Mouse (Mus musculus) limb, embryonic 12.5 days (tissue): ENCODE measurements around the gene Cd96. TPM values are rescaled to one million over a fixed set of nuclear protein-coding genes. Genes with fewer than 3 reads are reported as not detected.
"Not testable (repeated sequence)": the region's sequence is repeated elsewhere in the genome, so short reads cannot be mapped to it uniquely, and the experiment has no call there.

Source experiments
- ATAC-seq: fragments of 200-750 bp; cut with Nextera tagmentation; 2 replicates; pipeline ENCODE4 v1.8.0; 2017; ENCODE audit warnings: low read depth, moderate TSS enrichment; ENCODE audit not compliant: insufficient number of reproducible peaks, insufficient read depth, low FRiP score, low TSS enrichment
- H3K27ac ChIP-seq: fragments of 300-500 bp; sonication (generic); 2 replicates; pipeline ENCODE4 v1.5.1; 2016; ENCODE audit warnings: mild to moderate bottlenecking, moderate library complexity
- H3K27me3 ChIP-seq: fragments of 300-500 bp; sonication (generic); 2 replicates; pipeline ENCODE4 v1.6.1; 2016; ENCODE audit warnings: mild to moderate bottlenecking, moderate library complexity
- H3K36me3 ChIP-seq: fragments of 300-500 bp; sonication (generic); 2 replicates; pipeline ENCODE4 v1.6.1; 2016; ENCODE audit warnings: mild to moderate bottlenecking, moderate library complexity
- H3K4me1 ChIP-seq: fragments of 300-500 bp; sonication (generic); replicated peaks from 2 replicates; pipeline ENCODE4 v1.6.1; 2016
- H3K4me2 ChIP-seq: fragments of 300-500 bp; sonication (generic); 2 replicates; pipeline ENCODE4 v1.6.1; 2016; ENCODE audit warnings: mild to moderate bottlenecking, moderate library complexity
- H3K4me3 ChIP-seq: fragments of 300-500 bp; sonication (generic); replicated peaks from 2 replicates; pipeline ENCODE4 v1.5.1; 2016; ENCODE audit warnings: mild to moderate bottlenecking
- H3K9ac ChIP-seq: fragments of 300-500 bp; sonication (generic); replicated peaks from 2 replicates; pipeline ENCODE4 v1.6.1; 2016; ENCODE audit warnings: mild to moderate bottlenecking, moderate library complexity
- H3K9me3 ChIP-seq: fragments of 300-500 bp; sonication (generic); 2 replicates; pipeline ENCODE4 v1.6.1; 2016; ENCODE audit warnings: mild to moderate bottlenecking, moderate library complexity
- WGBS: fragments of 180-500 bp; shearing (Covaris S2); methylation state at CpG from one replicate; pipeline ENCODE4 v1.1.7; 2016; 5-methylcytosine and 5-hydroxymethylcytosine counted together
- polyA plus RNA-seq: library from polyadenylated mRNA; unstranded; fragments of >200 nt; fragmentation: Nextera tagmentation; extraction: Ambion mirVana; gene quantifications from 2 replicates; pipeline ENCODE4 v1.2.1, GENCODE M21; 2016

Gene Cd96
- 0.28 TPM in 1 of 2 replicates, not detected in the other for polyA plus RNA-seq

DNA sequence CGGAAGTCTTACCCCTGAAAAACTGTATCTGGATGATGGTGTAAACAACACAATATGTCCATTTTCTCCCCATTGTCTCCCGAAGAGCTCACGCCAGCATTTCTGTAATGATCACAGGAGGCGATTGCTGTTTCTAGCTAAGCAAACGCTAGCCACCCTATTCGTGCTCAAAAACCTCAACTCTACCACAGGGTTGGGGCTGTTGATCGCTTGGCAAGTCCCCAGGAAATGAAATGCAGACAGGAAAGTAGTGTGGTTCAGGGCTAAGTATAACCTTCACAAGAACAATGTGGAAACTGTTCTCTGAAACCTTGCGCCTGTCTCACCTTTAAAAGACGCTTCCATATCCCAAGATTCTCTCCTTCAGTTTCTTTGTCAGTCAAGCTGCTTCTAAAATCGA is at the start of gene Cd96:
Gene Cd96 (minus strand): TSS at position 232 of the 400 bp plus-strand sequence.
- 77% methylated on average over 10 of the region's 10 CpGs for WGBS
- Histone ChIP-seq H3K4me3 (no peak within 1 kb of the TSS), H3K27ac (no peak within 1 kb of the TSS), H3K36me3 (no peaks in the 10 kb centered on the region), H3K9ac (no peak within 1 kb of the TSS), H3K27me3 (no peaks in the 10 kb centered on the region), H3K9me3 (no peaks in the 10 kb centered on the region), H3K4me2 (no peak within 1 kb of the TSS), H3K4me1 (no peaks in the 10 kb centered on the region)
- ATAC-seq: no peak

GRCm38 (mm10) chr16:46166971-46167370 is 46.9 kb upstream of the Cd96 start:
- no peak for ATAC-seq
- 80% methylated on average over 3 of the region's 3 CpGs for WGBS

DNA sequence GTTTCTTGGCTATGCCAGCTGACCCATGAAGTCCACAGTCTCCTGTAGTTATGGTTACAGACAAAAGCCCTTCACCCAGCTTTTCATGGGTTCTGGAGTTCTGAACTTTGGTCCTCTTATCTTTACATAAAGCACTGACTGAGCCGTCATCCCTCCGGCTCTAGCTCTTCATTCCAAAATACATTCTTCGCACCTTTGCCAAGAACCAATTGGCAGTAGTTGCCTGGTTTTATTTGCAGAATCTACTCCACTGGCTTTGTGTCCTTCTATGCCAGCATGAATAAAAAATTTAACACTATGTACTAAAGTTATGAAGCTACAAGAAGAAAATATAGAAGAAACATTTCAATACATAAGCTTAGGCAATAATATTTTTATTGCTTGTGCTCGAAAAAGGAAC is 45.3 kb upstream of the Cd96 start:
- Histone ChIP-seq H3K9ac (no peak overlapping the region), H3K4me1 (no peaks in the 10 kb centered on the region), H3K27me3 (no peaks in the 10 kb centered on the region), H3K36me3 (no peaks in the 10 kb centered on the region), H3K4me2 (no peak overlapping the region), H3K9me3 (no peaks in the 10 kb centered on the region), H3K27ac (no peak overlapping the region), H3K4me3 (no peak overlapping the region)
- WGBS: 88% methylated on average over 4 of the region's 4 CpGs
- no peak for ATAC-seq

More at GRCm38 (mm10) chr16:46166971-46167370, 46.9 kb upstream of the Cd96 start:
- no peak overlapping the region for H3K4me3 ChIP-seq
- H3K4me1 ChIP-seq: no peaks in the 10 kb centered on the region
- H3K27me3 ChIP-seq: no peaks in the 10 kb centered on the region
- H3K4me2 ChIP-seq: no peak overlapping the region
- no peaks in the 10 kb centered on the region for H3K36me3 ChIP-seq
- H3K9me3 ChIP-seq: no peaks in the 10 kb centered on the region; the same call in 1 of the 2 replicates
- H3K27ac ChIP-seq: no peak overlapping the region
- H3K9ac ChIP-seq: no peak overlapping the region

- WGBS: 94% methylated on average over 11 of the region's 16 CpGs
- not testable (repeated sequence) for H3K4me2 ChIP-seq, H3K27me3 ChIP-seq, ATAC-seq, H3K4me3 ChIP-seq, H3K4me1 ChIP-seq, H3K9ac ChIP-seq, H3K9me3 ChIP-seq, H3K27ac ChIP-seq, H3K36me3 ChIP-seq
Observed at GRCm38 (mm10) chr16:46154832-46155231, 34.8 kb upstream of the Cd96 start, which contains the start of gene Gm4737. TSS of gene Gm4737 (minus strand) at chr16:46155077.

DNA sequence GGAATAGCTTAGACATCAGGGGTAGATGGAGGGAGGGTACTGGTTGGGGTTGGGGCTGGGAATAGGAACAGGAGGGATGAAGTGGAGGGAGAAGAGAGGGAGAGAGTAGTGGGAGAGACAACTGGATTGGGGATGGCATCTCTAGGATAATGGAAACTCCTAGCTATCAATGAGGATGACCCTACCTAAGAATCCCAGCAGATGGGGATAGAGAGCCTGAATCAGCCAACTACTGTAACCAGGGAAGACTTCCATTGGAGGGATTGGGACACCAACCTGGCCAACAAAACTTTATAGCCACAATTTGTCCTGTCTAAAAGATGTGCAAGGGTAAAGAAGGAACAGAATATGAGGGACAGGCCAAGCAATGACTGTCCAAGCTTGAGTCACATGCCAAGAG is 31.1 kb upstream of the Cd96 start:
- no peak overlapping the region for H3K4me3 ChIP-seq
- H3K27ac ChIP-seq: no peak overlapping the region
- H3K9ac ChIP-seq: no peak overlapping the region
- H3K27me3 ChIP-seq: no peaks in the 10 kb centered on the region
- no peaks in the 10 kb centered on the region for H3K4me1 ChIP-seq
- ATAC-seq: no peak
- H3K4me2 ChIP-seq: no peak overlapping the region
- H3K36me3 ChIP-seq: no peaks in the 10 kb centered on the region
- H3K9me3 ChIP-seq: no peaks in the 10 kb centered on the region

GRCm38 (mm10) chr16:46148661-46149341 is 28.8 kb upstream of the Cd96 start:
- Histone ChIP-seq H3K27me3 (no peaks in the 10 kb centered on the region), H3K4me3 (no peak overlapping the region), H3K4me1 (no peaks in the 10 kb centered on the region), H3K9ac (no peak overlapping the region), H3K27ac (no peak overlapping the region), H3K9me3 (no peaks in the 10 kb centered on the region), H3K36me3 (no peaks in the 10 kb centered on the region), H3K4me2 (no peak overlapping the region)
- WGBS: 67% methylated on average over 3 of the region's 3 CpGs
- ATAC-seq: no peak

GRCm38 (mm10) chr16:46146962-46147361 is 26.9 kb upstream of the Cd96 start:
- Histone ChIP-seq H3K9me3 (no peaks in the 10 kb centered on the region), H3K4me2 (no peak overlapping the region), H3K9ac (no peak overlapping the region), H3K4me1 (no peaks in the 10 kb centered on the region), H3K27ac (no peak overlapping the region), H3K4me3 (no peak overlapping the region), H3K27me3 (no peaks in the 10 kb centered on the region), H3K36me3 (no peaks in the 10 kb centered on the region)
- whole genome bisulfite sequencing: 71% methylated on average over 3 of the region's 3 CpGs
- no peak for ATAC-seq

GRCm38 (mm10) chr16:46122238-46122637 is 2.2 kb upstream of the Cd96 start:
- no peaks in the 10 kb centered on the region for H3K36me3 ChIP-seq
- H3K27ac ChIP-seq: no peak overlapping the region
- no peak overlapping the region for H3K4me2 ChIP-seq
- no peaks in the 10 kb centered on the region for H3K27me3 ChIP-seq
- no peak for ATAC-seq
- H3K9ac ChIP-seq: no peak overlapping the region
- H3K4me3 ChIP-seq: no peak overlapping the region
- no peaks in the 10 kb centered on the region for H3K9me3 ChIP-seq
- H3K4me1 ChIP-seq: no peaks in the 10 kb centered on the region

DNA sequence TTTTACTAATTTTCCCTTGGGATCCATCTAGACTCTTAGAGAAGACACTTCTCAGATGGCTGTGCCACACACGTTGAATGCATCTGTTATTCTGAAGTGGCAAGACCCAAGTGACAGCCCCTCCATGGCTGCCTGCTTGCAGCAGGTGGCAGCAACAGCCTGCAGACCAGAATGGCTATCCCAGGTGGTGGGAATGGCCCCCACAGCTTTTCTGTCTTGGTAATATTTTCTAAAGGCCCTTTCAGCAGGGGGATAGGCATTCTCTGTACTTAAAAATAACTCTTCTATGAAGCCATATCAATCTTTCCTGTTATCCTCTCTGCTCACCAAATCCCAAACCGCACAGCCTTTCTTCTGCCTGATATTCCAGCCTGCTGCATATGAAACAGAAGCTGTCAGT is 1.4 kb upstream of the Cd96 start:
- Histone ChIP-seq H3K27me3 (no peaks in the 10 kb centered on the region), H3K4me1 (no peaks in the 10 kb centered on the region), H3K4me2 (no peak overlapping the region), H3K36me3 (no peaks in the 10 kb centered on the region), H3K9ac (no peak overlapping the region), H3K4me3 (no peak overlapping the region), H3K9me3 (no peaks in the 10 kb centered on the region), H3K27ac (no peak overlapping the region)
- WGBS: 64% methylated on average over 2 of the region's 2 CpGs
- ATAC-seq: no peak

- Histone ChIP-seq H3K4me2 (no peak overlapping the region), H3K9me3 (no peaks in the 10 kb centered on the region), H3K36me3 (no peaks in the 10 kb centered on the region), H3K27ac (no peak overlapping the region), H3K9ac (no peak overlapping the region), H3K4me1 (no peaks in the 10 kb centered on the region), H3K27me3 (no peaks in the 10 kb centered on the region), H3K4me3 (no peak overlapping the region)
- ATAC-seq: no peak
- WGBS: 55% methylated on average over 3 of the region's 3 CpGs
Observed at GRCm38 (mm10) chr16:46120607-46121006, 556 bp upstream of the Cd96 start.

GRCm38 (mm10) chr16:46117645-46118044 is 2.4 kb downstream of the Cd96 start:
- no peaks in the 10 kb centered on the region for H3K36me3 ChIP-seq

GRCm38 (mm10) chr16:46114727-46115126 is 5.3 kb downstream of the Cd96 start:
- WGBS: 73% methylated on average over 2 of the region's 2 CpGs
- Histone ChIP-seq H3K4me2 (no peak overlapping the region), H3K4me1 (no peaks in the 10 kb centered on the region), H3K4me3 (no peak overlapping the region), H3K9ac (no peak overlapping the region), H3K9me3 (no peaks in the 10 kb centered on the region), H3K27me3 (no peaks in the 10 kb centered on the region), H3K36me3 (no peaks in the 10 kb centered on the region), H3K27ac (no peak overlapping the region)
- ATAC-seq: no peak

More at GRCm38 (mm10) chr16:46117645-46118044, 2.4 kb downstream of the Cd96 start:
- no peaks in the 10 kb centered on the region for H3K27me3 ChIP-seq
- ATAC-seq: no peak
- no peaks in the 10 kb centered on the region for H3K9me3 ChIP-seq
- H3K4me2 ChIP-seq: no peak overlapping the region
- no peaks in the 10 kb centered on the region for H3K4me1 ChIP-seq
- H3K27ac ChIP-seq: no peak overlapping the region
- WGBS: 94% methylated on average over 3 of the region's 3 CpGs
- no peak overlapping the region for H3K4me3 ChIP-seq
- no peak overlapping the region for H3K9ac ChIP-seq
